ENCODE assay signal across 1 mouse cellular context in the genomic region with DNA sequence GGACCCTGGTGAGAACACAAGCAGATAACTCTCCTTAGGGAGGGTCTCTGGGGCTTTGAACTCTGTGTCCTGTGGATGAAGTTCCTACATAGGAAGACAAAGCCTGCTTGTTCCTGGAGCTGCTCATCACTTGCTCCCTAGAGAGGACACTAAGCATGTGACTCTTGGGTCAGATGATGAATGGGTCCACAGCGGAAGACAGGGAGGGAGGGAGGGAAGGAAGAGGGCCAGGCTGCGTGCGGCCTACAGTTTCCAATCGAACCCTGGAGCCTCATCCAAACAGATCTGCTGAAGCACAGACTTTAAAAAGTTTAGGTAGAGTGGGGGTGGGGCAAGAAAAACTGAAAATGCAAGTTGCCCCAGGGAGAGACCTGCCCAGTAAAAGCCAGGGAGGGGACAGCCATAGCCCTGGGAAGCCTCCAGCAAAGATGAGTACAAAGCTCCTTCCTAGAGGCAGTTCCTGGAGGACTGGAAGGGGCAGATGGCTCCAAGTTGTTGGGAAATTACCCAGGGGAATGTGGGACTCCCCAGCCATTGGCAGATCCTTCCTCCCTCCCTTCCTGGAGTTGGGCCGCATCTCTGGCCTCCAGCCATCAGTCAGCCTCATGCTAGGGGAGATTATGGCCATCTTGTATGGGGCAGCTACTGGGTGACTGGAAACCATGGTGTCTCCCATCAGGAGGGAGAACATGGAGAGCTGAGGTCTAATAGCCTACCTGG.
TF ChIP-seq lines count a peak whose summit lies in the region.

No protein-coding gene starts in this region.

TF ChIP-seq in CH12.LX, 34 proteins besides CTCF, POLR2A, EP300 and RAD21:
- TF ChIP-seq HCFC1 (IDR thresholded peaks at IDR 0.05; ENCODE audit: low read depth, low read length) (peak; percentile 68), CHD2 (IDR thresholded peaks at IDR 0.05; ENCODE audit: low read length) (no peak), USF2 (conservative IDR thresholded peaks at IDR 0.05; ENCODE audit: low read depth, low read length) (peak; percentile 66), USF1 (IDR thresholded peaks at IDR 0.05; ENCODE audit: low read depth, low read length) (peak; percentile 81), MAX (IDR thresholded peaks at IDR 0.05; ENCODE audit: low read length) (peak; percentile 67; the same call in 1 of the 2 replicates), MEF2A (IDR thresholded peaks at IDR 0.05; ENCODE audit: borderline replicate concordance, low read depth, low read length) (no peak), JUND (conservative IDR thresholded peaks at IDR 0.05; ENCODE audit: low read depth, low read length) (no peak), MXI1 (IDR thresholded peaks at IDR 0.05; ENCODE audit: low read depth, low read length) (peak; percentile 35; the same call in 1 of the 2 replicates), IRF4 (IDR thresholded peaks at IDR 0.05; ENCODE audit: low read depth, low read length) (no peak; the same call in 1 of the 2 replicates), ETS1 (conservative IDR thresholded peaks at IDR 0.05; ENCODE audit: low read depth, low read length) (peak; percentile 42), JUN (IDR thresholded peaks at IDR 0.05; ENCODE audit: insufficient read depth, low read depth, low read length) (no peak), POLR2AphosphoS2 (IDR thresholded peaks at IDR 0.05; ENCODE audit: low read depth, low read length) (0 out of 2 replicates have a peak, but pooled peaks have one; percentile 25), TCF12 (IDR thresholded peaks at IDR 0.05; ENCODE audit: low read depth, low read length) (no peak), KAT2A (IDR thresholded peaks at IDR 0.05; ENCODE audit: insufficient replicate concordance, low read length) (0 out of 2 replicates have a peak, but pooled peaks have one; percentile 49), NELFE (IDR thresholded peaks at IDR 0.05; ENCODE audit: low read depth, low read length) (no peak), ZNF384 (IDR thresholded peaks at IDR 0.05; ENCODE audit: low read depth, low read length) (no peak), SMC3 (IDR thresholded peaks at IDR 0.05; ENCODE audit: low read depth, low read length) (no peak), ELF1 (IDR thresholded peaks at IDR 0.05; ENCODE audit: low read depth, low read length) (peak; percentile 66), PAX5 (IDR thresholded peaks at IDR 0.05; ENCODE audit: low read length) (no peak), TBP (conservative IDR thresholded peaks at IDR 0.05; ENCODE audit: low read depth, low read length) (0 out of 2 replicates have a peak, but pooled peaks have one; percentile 22), ZC3H11A (IDR thresholded peaks at IDR 0.05; ENCODE audit: low read depth, low read length) (no peak), NRF1 (IDR thresholded peaks at IDR 0.05; ENCODE audit: low read depth, low read length) (no peak), CHD1 (IDR thresholded peaks at IDR 0.05; ENCODE audit: low read depth, low read length) (no peak), BHLHE40 (IDR thresholded peaks at IDR 0.05; ENCODE audit: low read depth, low read length) (peak; percentile 59; the same call in 1 of the 2 replicates), MAZ (IDR thresholded peaks at IDR 0.05; ENCODE audit: low read depth, low read length) (peak; percentile 67; the same call in 1 of the 2 replicates), SIN3A (IDR thresholded peaks at IDR 0.05; ENCODE audit: low read length) (peak; percentile 55), MYC (IDR thresholded peaks at IDR 0.05; ENCODE audit: low read depth, low read length) (0 out of 2 replicates have a peak, but pooled peaks have one; percentile 39), ZKSCAN1 (IDR thresholded peaks at IDR 0.05; ENCODE audit: borderline replicate concordance, low read depth, low read length) (no peak), GABPA (IDR thresholded peaks at IDR 0.05; ENCODE audit: insufficient replicate concordance, low read depth, low read length) (no peak)
TF ChIP-seq in CH12.LX: peak in this region for 14.
